Mouse (Mus musculus) left cerebral cortex, adult 8-10 months (tissue): Measurements from ENCODE around the gene Parp12. TPM values are rescaled to one million over a fixed set of nuclear protein-coding genes. Genes with fewer than 3 reads are reported as not detected.

Experiments
- DNase-seq, 2 experiments: peaks; one replicate each; pipeline ENCODE4 v3.0.0; 2022; ENCODE audit warnings: low spot score in 2 of 2
- total RNA-seq, 4 experiments: library from RNA; stranded (reverse); gene quantifications; 2 replicates each; pipeline ENCODE4 v1.2.4; 2022

Parp12 gene
- total RNA-seq: 10 to 100 TPM in 1 of 4 experiments, 1 to 10 TPM in 3; 6.4 to 10.2 (median 7.9) TPM

- peak; percentile 18 to 21 for DNase-seq
Measured at GRCm38 (mm10) chr6:39117584-39118455, at the start of gene Parp12. Gene Parp12, minus strand, starts transcription at chr6:39118349.

DNA sequence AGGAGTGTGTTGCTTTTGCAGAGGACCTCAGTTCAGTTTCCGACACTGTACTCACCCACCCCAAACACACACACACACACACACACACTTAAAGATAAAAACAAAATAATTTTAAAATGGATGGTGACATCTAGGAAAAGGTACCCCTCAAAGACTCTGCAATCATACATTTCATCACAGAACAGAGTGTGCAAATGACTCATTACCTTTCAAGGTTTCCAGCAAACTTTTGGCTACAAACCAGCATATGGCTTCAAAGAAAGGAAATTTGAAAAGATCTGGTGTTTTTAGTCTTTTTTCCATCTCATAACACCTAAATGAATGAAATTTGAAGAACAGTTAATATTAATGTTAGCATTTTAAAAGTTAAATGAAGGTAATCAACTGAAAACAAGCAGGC, 46.7 kb upstream of the Parp12 start:
- no peak for DNase-seq

GRCm38 (mm10) chr6:39161975-39162374, 43.8 kb upstream of the Parp12 start:
- no peak for DNase-seq

GRCm38 (mm10) chr6:39146041-39146440, 27.9 kb upstream of the Parp12 start:
- DNase-seq: no peak

DNA sequence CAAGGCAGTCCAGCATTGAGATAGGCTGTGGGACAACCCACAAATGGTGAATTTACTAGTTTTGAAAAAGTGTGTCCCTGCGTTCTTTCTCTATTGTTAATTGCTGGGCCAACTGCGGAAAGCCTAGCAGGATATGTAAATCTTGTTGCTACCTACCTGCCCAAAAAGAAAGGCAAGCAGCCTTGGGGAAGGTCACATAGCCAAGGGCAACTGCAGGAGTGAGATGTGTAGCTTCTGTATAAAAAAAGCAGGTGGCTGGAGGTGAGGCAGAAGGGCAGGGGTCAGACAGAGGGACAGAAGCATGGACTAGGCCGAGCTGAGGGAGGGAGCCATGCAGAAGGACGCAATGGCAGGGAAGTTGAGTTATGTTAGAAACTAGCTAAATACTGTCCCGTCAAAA, 14.4 kb upstream of the Parp12 start:
- DNase-seq: no peak

- DNase-seq: no peak
Measured at GRCm38 (mm10) chr6:39131480-39131879, 13.3 kb upstream of the Parp12 start.

DNA sequence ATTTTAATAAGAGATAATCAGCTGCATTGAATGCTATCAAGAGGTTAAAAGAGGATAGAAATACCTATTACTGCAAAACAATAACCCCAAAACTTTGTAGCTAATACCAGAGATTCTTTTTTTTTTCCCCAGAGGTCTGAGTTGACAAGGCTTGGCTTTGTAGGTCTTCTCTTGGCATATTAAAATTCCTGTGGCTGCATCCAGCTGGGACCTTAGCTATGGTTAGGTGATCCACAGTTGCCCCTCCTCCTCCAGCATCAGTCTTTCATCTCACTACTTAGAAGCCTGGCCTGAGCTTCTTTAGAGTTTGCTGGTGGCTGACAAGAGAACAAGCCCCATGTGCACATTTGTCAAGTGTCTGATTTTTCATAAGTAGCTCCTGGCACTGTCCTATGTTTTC, 6.6 kb upstream of the Parp12 start:
- DNase-seq: no peak

- no peak for DNase-seq
Measured at GRCm38 (mm10) chr6:39120685-39121084, 2.5 kb upstream of the Parp12 start.

- DNase-seq: no peak
Measured at GRCm38 (mm10) chr6:39118456-39118881, 320 bp upstream of the Parp12 start.

DNA sequence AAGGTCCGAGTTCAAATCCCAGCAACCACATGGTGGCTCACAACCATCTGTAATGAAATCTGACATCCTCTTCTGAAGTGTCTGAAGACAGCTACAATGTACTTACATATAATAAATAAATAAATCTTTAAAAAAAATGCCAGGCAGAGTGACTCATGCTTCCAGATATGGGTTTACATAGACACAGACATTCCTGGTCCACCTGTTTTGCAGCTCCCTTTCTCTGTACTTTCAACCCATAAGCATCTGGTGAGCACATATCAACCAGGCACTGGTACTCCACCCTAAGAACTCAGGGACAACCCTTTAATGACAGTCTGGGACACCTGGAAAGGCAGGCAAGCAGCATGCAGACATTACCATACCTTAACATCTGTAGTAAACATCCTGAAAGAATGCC, 2.7 kb downstream of the Parp12 start:
- DNase-seq: no peak

DNA sequence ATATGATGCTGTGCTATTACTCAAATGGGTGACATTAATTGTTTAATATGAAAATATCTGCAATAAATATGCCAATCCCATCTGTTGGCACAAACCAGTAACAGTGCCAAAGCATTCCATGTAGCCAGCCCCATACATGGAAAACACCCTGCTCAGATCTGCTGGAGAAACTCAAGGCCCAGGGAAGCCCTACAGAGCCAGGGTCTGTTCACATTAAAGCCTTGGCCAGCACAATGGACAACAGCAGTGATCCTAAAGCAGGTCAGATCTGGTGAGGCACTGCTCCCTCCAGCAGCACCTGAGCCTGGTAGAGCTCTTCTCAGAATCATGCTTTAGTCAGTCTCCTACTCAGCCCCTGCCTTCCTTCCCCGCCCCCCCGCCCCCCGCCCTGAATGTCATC, 5.0 kb downstream of the Parp12 start:
- no peak for DNase-seq

DNA sequence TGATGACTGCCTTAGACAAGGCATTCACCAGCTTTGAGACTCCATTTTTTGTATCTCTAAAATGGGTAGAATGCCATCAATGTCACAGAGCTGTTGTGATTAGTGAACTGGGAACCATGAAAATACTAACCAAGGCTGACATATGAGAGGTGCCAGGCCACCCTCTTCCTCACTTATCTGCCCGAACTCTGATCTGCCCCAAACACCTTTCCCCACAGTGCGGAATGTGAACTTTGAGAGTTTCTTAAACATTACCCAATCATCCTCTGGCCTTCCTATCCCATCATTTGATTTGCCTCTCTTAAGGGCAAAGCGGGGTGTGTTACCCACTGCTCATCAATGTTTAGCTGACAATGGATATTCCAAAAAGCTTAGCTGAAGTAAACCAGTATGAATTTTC, 5.4 kb downstream of the Parp12 start:
- no peak for DNase-seq

DNA sequence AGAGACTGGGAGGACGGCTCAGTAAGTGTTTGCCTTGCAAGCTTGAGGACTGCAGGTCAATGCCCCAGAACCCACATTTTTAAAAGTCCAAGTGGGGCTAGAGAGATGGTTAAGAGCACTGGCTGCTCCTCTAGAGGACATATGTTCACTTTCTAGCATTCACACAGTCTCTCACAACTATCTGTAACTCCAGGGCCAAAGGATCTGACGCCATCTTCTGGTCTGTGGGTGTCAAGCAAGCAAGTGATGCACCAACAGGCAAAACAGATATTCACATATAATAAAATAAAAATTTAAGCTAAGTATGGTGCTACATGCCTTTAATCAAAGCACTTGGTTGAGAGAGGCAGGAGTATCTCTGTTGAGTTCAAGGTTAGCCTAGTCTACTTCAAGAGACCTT, 11.3 kb downstream of the Parp12 start:
- DNase-seq: no peak

DNA sequence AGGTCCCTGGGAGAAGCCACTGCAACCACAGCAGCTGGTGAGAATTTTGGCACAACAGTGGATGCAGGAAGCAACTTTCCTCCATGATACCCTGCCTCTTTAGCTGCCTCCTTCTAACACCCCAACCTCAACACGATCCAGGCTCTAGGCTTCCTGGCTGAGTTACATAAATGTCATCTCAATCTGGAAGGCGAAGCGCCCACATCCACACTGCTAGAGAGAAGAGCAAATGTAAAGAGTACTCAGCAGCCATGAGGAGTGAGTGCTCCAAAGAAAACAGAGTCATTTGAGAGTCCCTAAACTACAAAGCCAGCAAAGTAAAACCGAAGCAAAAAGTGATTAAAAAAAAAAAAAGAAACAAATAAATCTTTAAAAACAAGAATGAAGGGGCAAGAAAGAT, 13.5 kb downstream of the Parp12 start:
- DNase-seq: no peak

- no peak for DNase-seq
Measured at GRCm38 (mm10) chr6:39076498-39076897, 41.7 kb downstream of the Parp12 start.

GRCm38 (mm10) chr6:39074186-39074585, 44.0 kb downstream of the Parp12 start:
- DNase-seq: no peak

DNA sequence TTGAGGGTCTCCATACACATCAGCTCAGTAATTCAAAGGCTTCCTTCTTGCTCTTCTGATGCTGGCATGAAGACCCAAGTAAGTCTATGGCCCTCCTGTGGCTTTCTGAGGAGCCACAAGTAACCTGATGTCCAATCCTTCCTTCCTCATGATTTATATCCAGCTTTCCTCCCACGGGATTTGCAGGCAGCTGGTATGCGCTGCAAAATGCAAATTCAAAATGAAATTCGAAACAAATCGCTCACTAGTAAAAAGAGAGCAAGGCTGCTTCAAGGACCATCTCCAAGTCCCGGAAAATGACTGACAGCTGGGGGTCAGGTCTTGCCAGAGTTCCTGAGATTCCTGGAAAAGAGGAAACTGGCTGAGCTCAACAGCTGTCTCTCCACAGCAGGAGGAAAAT, 45.5 kb downstream of the Parp12 start:
- peak in 1 of 2 experiments; percentile 22 for DNase-seq

- peak; percentile 31 to 74 for DNase-seq
Measured at GRCm38 (mm10) chr6:39066935-39067578, 51.1 kb downstream of the Parp12 start.

- no peak for DNase-seq
Measured at GRCm38 (mm10) chr6:39063541-39063940, 54.6 kb downstream of the Parp12 start.

DNA sequence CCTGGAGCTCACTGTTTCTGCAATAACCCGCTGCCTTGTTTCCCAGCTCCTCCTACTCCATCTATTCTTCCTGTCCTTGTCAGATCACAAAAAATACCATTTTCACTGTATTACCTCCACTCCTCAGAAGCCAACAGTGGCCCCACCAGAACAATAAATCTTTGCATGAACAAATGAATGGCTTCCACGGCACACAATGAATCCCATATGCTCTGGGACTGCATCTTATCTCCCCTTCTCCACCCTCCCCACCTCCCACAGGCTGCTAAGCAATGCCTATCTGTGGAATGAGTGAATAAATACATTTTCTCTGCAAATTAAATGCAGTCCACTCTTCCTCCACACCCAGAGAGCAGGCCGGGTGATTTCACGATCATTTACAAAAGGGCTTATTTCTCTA, 57.0 kb downstream of the Parp12 start:
- DNase-seq: no peak

GRCm38 (mm10) chr6:39059547-39060497, 58.3 kb downstream of the Parp12 start:
- no peak for DNase-seq

DNA sequence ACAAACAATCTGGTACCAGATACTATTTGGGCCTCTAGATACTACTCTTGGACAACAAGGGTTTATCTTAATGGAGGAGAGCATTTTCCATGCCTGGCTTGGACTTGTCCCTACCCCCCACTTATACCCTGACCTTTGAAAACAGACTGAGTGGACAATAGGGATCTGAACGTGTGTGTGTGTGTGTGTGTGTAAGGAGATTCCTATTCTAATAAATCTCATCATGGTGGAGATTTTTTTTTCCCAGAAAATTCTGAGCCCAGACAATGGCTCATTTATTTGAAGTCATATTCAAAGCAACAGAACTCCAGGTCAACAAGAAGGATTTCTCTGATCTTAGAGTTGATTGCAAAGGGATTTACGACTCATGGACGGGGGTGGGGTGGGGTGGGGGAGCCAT, 59.2 kb downstream of the Parp12 start:
- DNase-seq: no peak
